Mouse (Mus musculus) embryonic facial prominence, embryonic 12.5 days (tissue): ENCODE results near the gene Dact2. TPM values are rescaled to one million over a fixed set of nuclear protein-coding genes. Genes with fewer than 3 reads are reported as not detected.

Experiments used
- polyA plus RNA-seq: library from polyadenylated mRNA; unstranded; fragments of >200 nt; fragmentation: Nextera tagmentation; extraction: Ambion mirVana; gene quantifications from 2 replicates; pipeline ENCODE4 v1.2.1, GENCODE M21; 2016

Gene Dact2
- polyA plus RNA-seq, 1 experiment from 2014 or later: 1.9 TPM

Other genes starting within 250 kb of the Dact2 start
- gene Gm7356, start 200.6 kb downstream of the Dact2 start, polyA plus RNA-seq: not detected in 2 replicates
- not detected in 2 replicates for gene Gm7358, start 144.8 kb downstream of the Dact2 start, polyA plus RNA-seq
- gene Smoc2, start 75.2 kb upstream of the Dact2 start, polyA plus RNA-seq: 126 and 128 TPM in 2 replicates